Mouse (Mus musculus): Measurements from ENCODE around the gene Fer. TPM values are rescaled to one million over a fixed set of nuclear protein-coding genes. Genes with fewer than 3 reads are reported as not detected.
A peak's percentile ranks its signal among the peaks of the same experiment; 100 is the strongest.

Gene Fer
- polyA plus RNA-seq, 1 experiment from 2014 or later, result 28.6 TPM

- WGBS, result 84% methylated on average over 6 of the region's 6 CpGs
- no peak overlapping the region for H3K27ac ChIP-seq (ENCODE audit: low read depth)
- H3K4me1 ChIP-seq (replicated peaks; ENCODE audit: control insufficient read depth, insufficient read depth, low read length), result no peaks in the 10 kb centered on the region
- H3K4me3 ChIP-seq (ENCODE audit: low read depth, low read length), result no peak overlapping the region
- no peaks in the 10 kb centered on the region for H3K27me3 ChIP-seq (replicated peaks; ENCODE audit: control insufficient read depth, insufficient read depth, low read length)
- no peak overlapping the region for H3K4me2 ChIP-seq (ENCODE audit: low read length)
- no peak for DNase-seq (ENCODE audit: low spot score)
- no peaks in the 10 kb centered on the region for H3K9me3 ChIP-seq (ENCODE audit: control insufficient read depth, low read length)
- H3K9ac ChIP-seq (ENCODE audit: low read length), result no peak overlapping the region
- no peak for ATAC-seq (replicated peaks; ENCODE audit: low FRiP score, low TSS enrichment, low read depth)
- H3K36me3 ChIP-seq (ENCODE audit: control insufficient read depth, insufficient read depth, low read length), result no peaks in the 10 kb centered on the region
Measured at GRCm38 (mm10) chr17:64116762-64117161, 253.9 kb downstream of the Fer start.

DNA sequence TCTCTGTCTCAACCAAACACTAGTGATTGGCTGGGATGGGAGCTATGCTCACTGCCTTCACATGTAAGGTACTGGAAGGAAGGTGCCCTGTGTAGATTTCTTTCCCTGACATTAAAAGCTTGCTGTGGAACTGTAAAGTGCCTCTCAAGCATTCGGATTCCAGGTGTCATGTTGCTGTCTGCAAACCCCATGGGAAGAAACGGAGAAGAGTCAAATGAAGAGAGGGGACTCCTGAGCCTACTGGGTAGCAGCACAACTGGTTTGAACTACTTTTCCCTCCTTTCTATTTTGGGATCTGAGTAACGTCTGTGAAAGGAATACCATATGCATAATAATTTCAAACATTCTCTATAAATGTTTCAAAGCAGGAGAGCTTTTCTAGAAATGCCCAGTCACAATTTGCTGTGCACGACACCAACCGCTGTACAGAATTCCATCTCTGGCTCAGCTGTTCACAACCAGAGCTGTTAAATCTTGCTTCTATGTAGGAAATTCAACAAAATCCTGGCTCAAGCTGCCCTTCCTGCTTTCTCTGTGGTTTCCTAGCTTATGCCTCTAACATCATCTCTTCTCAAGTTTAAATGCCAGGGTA, 256.9 kb downstream of the Fer start:
- no peak for ATAC-seq (replicated peaks; ENCODE audit: low FRiP score, low TSS enrichment, low read depth)
- no peak for DNase-seq (ENCODE audit: low spot score)
- Histone ChIP-seq H3K36me3 (ENCODE audit: control insufficient read depth, insufficient read depth, low read length) (no peaks in the 10 kb centered on the region), H3K9me3 (ENCODE audit: control insufficient read depth, low read length) (no peaks in the 10 kb centered on the region), H3K27me3 (replicated peaks; ENCODE audit: control insufficient read depth, insufficient read depth, low read length) (no peaks in the 10 kb centered on the region), H3K4me2 (ENCODE audit: low read length) (no peak overlapping the region), H3K4me1 (replicated peaks; ENCODE audit: control insufficient read depth, insufficient read depth, low read length) (no peaks in the 10 kb centered on the region), H3K4me3 (ENCODE audit: low read depth, low read length) (no peak overlapping the region), H3K27ac (ENCODE audit: low read depth) (no peak overlapping the region), H3K9ac (ENCODE audit: low read length) (no peak overlapping the region)
- 76% methylated on average over 5 of the region's 5 CpGs for WGBS

DNA sequence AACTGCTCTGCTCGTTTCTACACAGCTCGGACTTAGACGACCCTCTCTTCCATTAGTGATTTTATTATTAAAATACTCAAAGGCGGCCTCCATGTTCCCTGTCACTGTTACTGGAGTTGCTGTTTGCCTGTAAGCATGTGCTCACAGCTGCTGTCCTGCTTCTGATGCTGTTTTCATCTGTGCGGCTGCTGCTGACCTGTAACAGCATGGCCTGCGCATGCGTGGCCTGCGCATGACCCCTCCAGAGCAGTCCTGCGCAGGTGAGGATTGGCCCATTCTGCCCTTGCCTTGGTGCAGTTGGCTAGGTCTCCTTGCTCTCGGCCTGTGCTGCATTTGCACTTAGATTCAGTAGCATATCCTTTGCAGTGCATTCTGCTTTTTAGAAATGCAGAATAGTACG, 259.7 kb downstream of the Fer start:
- Histone ChIP-seq H3K27ac (ENCODE audit: low read depth) (no peak overlapping the region), H3K9me3 (ENCODE audit: control insufficient read depth, low read length) (no peaks in the 10 kb centered on the region), H3K27me3 (replicated peaks; ENCODE audit: control insufficient read depth, insufficient read depth, low read length) (no peaks in the 10 kb centered on the region), H3K9ac (ENCODE audit: low read length) (no peak overlapping the region), H3K4me1 (replicated peaks; ENCODE audit: control insufficient read depth, insufficient read depth, low read length) (no peaks in the 10 kb centered on the region), H3K36me3 (ENCODE audit: control insufficient read depth, insufficient read depth, low read length) (no peaks in the 10 kb centered on the region), H3K4me3 (ENCODE audit: low read depth, low read length) (no peak overlapping the region), H3K4me2 (ENCODE audit: low read length) (no peak overlapping the region)
- WGBS, result 82% methylated on average over 11 of the region's 11 CpGs
- no peak for ATAC-seq (replicated peaks; ENCODE audit: low FRiP score, low TSS enrichment, low read depth)
- DNase-seq (ENCODE audit: low spot score), result no peak

DNA sequence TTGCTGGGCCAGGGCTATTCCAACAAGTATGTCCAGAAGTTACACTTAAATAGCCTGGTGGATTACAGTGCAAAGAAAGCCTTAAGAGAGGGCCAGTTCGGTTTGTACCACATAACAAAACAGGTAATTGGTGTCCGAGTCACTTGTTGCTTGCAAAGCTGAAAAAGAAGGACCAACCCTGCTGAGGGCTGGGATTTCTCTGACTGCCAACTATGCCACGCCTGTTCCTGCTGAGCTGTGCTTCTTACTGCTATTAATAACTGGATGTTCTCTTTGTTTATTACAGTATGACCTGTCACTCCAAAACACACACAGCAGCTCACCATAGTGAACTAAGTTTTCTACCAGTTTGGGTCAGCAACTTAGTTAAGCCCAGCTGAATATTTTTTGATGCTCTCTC, 260.9 kb downstream of the Fer start:
- no peak for ATAC-seq (replicated peaks; ENCODE audit: low FRiP score, low TSS enrichment, low read depth)
- no peaks in the 10 kb centered on the region for H3K9me3 ChIP-seq (ENCODE audit: control insufficient read depth, low read length)
- no peak overlapping the region for H3K27ac ChIP-seq (ENCODE audit: low read depth)
- no peaks in the 10 kb centered on the region for H3K27me3 ChIP-seq (replicated peaks; ENCODE audit: control insufficient read depth, insufficient read depth, low read length)
- H3K4me3 ChIP-seq (ENCODE audit: low read depth, low read length), result no peak overlapping the region
- DNase-seq (ENCODE audit: low spot score), result no peak
- H3K4me2 ChIP-seq (ENCODE audit: low read length), result no peak overlapping the region
- 70% methylated on average over 3 of the region's 3 CpGs for WGBS
- no peaks in the 10 kb centered on the region for H3K4me1 ChIP-seq (replicated peaks; ENCODE audit: control insufficient read depth, insufficient read depth, low read length)
- no peak overlapping the region for H3K9ac ChIP-seq (ENCODE audit: low read length)
- no peaks in the 10 kb centered on the region for H3K36me3 ChIP-seq (ENCODE audit: control insufficient read depth, insufficient read depth, low read length)

DNA sequence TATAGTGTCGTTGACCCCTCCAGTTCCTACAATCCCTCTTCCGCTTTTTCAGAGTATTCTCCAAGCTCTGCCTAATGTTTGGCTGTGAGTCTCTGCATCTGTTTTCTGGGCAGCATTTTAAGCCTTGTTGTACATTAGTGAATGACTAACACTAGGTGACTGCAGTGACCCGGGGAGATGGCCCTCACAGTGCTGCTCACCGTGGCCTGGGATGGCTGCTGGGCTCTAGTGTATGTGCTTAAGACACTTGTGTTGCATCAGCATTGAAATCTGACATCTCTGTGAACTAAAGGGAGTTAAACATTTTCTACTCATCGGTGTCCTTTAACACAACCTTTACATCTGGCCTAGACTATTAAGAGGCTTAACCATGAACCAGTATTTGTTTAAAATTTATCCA, 264.0 kb downstream of the Fer start:
- ATAC-seq (replicated peaks; ENCODE audit: low FRiP score, low TSS enrichment, low read depth) (no peak), DNase-seq (ENCODE audit: low spot score) (peak; percentile 37)
- Histone ChIP-seq H3K27me3 (replicated peaks; ENCODE audit: control insufficient read depth, insufficient read depth, low read length) (no peaks in the 10 kb centered on the region), H3K4me1 (replicated peaks; ENCODE audit: control insufficient read depth, insufficient read depth, low read length) (no peaks in the 10 kb centered on the region), H3K9me3 (ENCODE audit: control insufficient read depth, low read length) (no peaks in the 10 kb centered on the region), H3K9ac (ENCODE audit: low read length) (no peak overlapping the region), H3K36me3 (ENCODE audit: control insufficient read depth, insufficient read depth, low read length) (no peaks in the 10 kb centered on the region), H3K27ac (ENCODE audit: low read depth) (no peak overlapping the region), H3K4me3 (ENCODE audit: low read depth, low read length) (no peak overlapping the region), H3K4me2 (ENCODE audit: low read length) (no peak overlapping the region)
- 75% methylated on average over 5 of the region's 5 CpGs for WGBS

DNA sequence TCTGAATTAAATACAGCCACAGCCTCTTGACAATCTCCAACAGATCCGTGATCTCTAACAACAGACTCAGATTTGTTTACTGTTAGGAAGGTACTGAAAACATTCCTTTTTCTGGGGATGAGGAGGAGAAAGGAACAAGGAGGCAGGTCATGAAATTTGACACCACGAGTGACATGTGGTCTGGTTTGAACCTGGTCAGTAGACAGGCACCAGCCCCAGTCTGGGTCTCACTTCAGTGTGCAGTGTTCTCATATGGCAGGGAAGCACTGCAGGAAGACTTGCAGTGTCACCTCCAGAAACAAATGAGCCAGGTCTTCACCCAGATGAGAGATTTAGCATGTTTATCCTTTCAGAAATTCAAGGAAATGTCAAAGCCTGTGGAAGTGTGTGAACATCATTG, 266.9 kb downstream of the Fer start:
- Histone ChIP-seq H3K36me3 (ENCODE audit: control insufficient read depth, insufficient read depth, low read length) (no peaks in the 10 kb centered on the region; the same call in 1 of the 2 replicates), H3K27ac (ENCODE audit: low read depth) (no peak overlapping the region), H3K9ac (ENCODE audit: low read length) (no peak overlapping the region), H3K4me2 (ENCODE audit: low read length) (no peak overlapping the region), H3K9me3 (ENCODE audit: control insufficient read depth, low read length) (no peaks in the 10 kb centered on the region), H3K4me3 (ENCODE audit: low read depth, low read length) (no peak overlapping the region), H3K4me1 (replicated peaks; ENCODE audit: control insufficient read depth, insufficient read depth, low read length) (no peaks in the 10 kb centered on the region), H3K27me3 (replicated peaks; ENCODE audit: control insufficient read depth, insufficient read depth, low read length) (no peaks in the 10 kb centered on the region)
- 30% methylated on average over 2 of the region's 2 CpGs for WGBS
- DNase-seq (ENCODE audit: low spot score), result no peak
- no peak for ATAC-seq (replicated peaks; ENCODE audit: low FRiP score, low TSS enrichment, low read depth)

DNA sequence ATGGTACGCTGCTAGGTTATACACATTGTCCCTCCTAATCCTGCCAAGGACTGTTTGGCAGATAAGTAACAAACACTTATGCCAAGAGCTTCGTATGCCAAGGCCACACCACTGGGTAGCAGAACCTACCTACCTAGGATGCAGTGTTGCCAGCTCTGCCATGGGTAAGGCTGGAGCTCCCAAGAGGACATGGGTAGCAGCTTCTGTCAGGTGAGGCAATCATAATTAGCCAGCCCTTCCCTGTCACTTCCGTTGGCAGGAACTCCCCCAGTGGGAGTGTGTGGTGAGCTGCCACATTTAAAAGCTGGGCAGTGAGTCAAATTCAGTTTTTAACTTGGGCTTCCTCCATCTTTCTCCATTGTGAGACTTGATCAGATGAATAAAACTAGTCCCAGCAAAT, 267.5 kb downstream of the Fer start:
- H3K4me1 ChIP-seq (replicated peaks; ENCODE audit: control insufficient read depth, insufficient read depth, low read length), result no peaks in the 10 kb centered on the region
- H3K27me3 ChIP-seq (replicated peaks; ENCODE audit: control insufficient read depth, insufficient read depth, low read length), result no peaks in the 10 kb centered on the region
- no peak overlapping the region for H3K4me2 ChIP-seq (ENCODE audit: low read length)
- no peaks in the 10 kb centered on the region for H3K9me3 ChIP-seq (ENCODE audit: control insufficient read depth, low read length)
- H3K4me3 ChIP-seq (ENCODE audit: low read depth, low read length), result no peak overlapping the region
- DNase-seq (ENCODE audit: low spot score), result no peak
- no peak for ATAC-seq (replicated peaks; ENCODE audit: low FRiP score, low TSS enrichment, low read depth)
- no peaks in the 10 kb centered on the region; the same call in 1 of the 2 replicates for H3K36me3 ChIP-seq (ENCODE audit: control insufficient read depth, insufficient read depth, low read length)
- no peak overlapping the region for H3K27ac ChIP-seq (ENCODE audit: low read depth)
- WGBS, result 70% methylated on average over 3 of the region's 3 CpGs
- H3K9ac ChIP-seq (ENCODE audit: low read length), result no peak overlapping the region

GRCm38 (mm10) chr17:64132183-64132582, 269.3 kb downstream of the Fer start:
- H3K4me2 ChIP-seq (ENCODE audit: low read length), result no peak overlapping the region
- no peak overlapping the region for H3K9ac ChIP-seq (ENCODE audit: low read length)
- no peak overlapping the region for H3K27ac ChIP-seq (ENCODE audit: low read depth)
- H3K4me1 ChIP-seq (replicated peaks; ENCODE audit: control insufficient read depth, insufficient read depth, low read length), result peaks cover 3% of the 10 kb centered on the region; the same call in 1 of the 2 replicates
- DNase-seq (ENCODE audit: low spot score), result peak; percentile 38
- ATAC-seq (replicated peaks; ENCODE audit: low FRiP score, low TSS enrichment, low read depth), result no peak
- no peaks in the 10 kb centered on the region for H3K9me3 ChIP-seq (ENCODE audit: control insufficient read depth, low read length)
- H3K36me3 ChIP-seq (ENCODE audit: control insufficient read depth, insufficient read depth, low read length), result no peaks in the 10 kb centered on the region; the same call in 1 of the 2 replicates
- WGBS, result 45% methylated on average over 6 of the region's 6 CpGs
- no peaks in the 10 kb centered on the region for H3K27me3 ChIP-seq (replicated peaks; ENCODE audit: control insufficient read depth, insufficient read depth, low read length)
- H3K4me3 ChIP-seq (ENCODE audit: low read depth, low read length), result no peak overlapping the region

- Histone ChIP-seq H3K4me1 (replicated peaks; ENCODE audit: control insufficient read depth, insufficient read depth, low read length) (peaks cover 3% of the 10 kb centered on the region; the same call in 1 of the 2 replicates), H3K9me3 (ENCODE audit: control insufficient read depth, low read length) (no peaks in the 10 kb centered on the region), H3K27me3 (replicated peaks; ENCODE audit: control insufficient read depth, insufficient read depth, low read length) (no peaks in the 10 kb centered on the region), H3K4me3 (ENCODE audit: low read depth, low read length) (no peak overlapping the region), H3K9ac (ENCODE audit: low read length) (no peak overlapping the region), H3K36me3 (ENCODE audit: control insufficient read depth, insufficient read depth, low read length) (peaks cover 21% of the 10 kb centered on the region), H3K4me2 (ENCODE audit: low read length) (no peak overlapping the region), H3K27ac (ENCODE audit: low read depth) (no peak overlapping the region)
- ATAC-seq (replicated peaks; ENCODE audit: low FRiP score, low TSS enrichment, low read depth) (no peak), DNase-seq (ENCODE audit: low spot score) (peak; percentile 48)
- WGBS, result 43% methylated on average over 8 of the region's 8 CpGs
Measured at GRCm38 (mm10) chr17:64135941-64136650, 273.2 kb downstream of the Fer start.

Measured in intestine, embryonic 14.5 days (tissue).